Mouse (Mus musculus) E14TG2a.4 (cell line): Measurements from ENCODE around the gene Dhrs7.

Experiments
- H3K27me3 ChIP-seq: 2 replicates; pipeline ENCODE4 v1.6.1; 2014; ENCODE audit warnings: low read length, control low read depth; ENCODE audit not compliant: insufficient read depth
- H3K36me3 ChIP-seq: 2 replicates; pipeline ENCODE4 v1.6.1; 2014; ENCODE audit warnings: low read length, control low read depth; ENCODE audit not compliant: insufficient read depth
- H3K4me1 ChIP-seq: replicated peaks from 2 replicates; pipeline ENCODE4 v1.6.1; 2014; ENCODE audit warnings: low read depth, low read length, control low read depth
- H3K4me3 ChIP-seq: replicated peaks from 2 replicates; pipeline ENCODE4 v1.5.1; 2014; ENCODE audit warnings: mild to moderate bottlenecking, low read length
- H3K9me3 ChIP-seq: 2 replicates; pipeline ENCODE4 v1.6.1; 2014; ENCODE audit warnings: low read length, control low read depth
- CTCF ChIP-seq: conservative IDR thresholded peaks from 2 replicates; pipeline ENCODE4 v1.5.1; 2014; ENCODE audit warnings: low read length
- NANOG ChIP-seq: IDR thresholded peaks from 2 replicates; pipeline ENCODE4 v1.6.1; 2014; ENCODE audit warnings: borderline replicate concordance, low read length, mixed read lengths
- POU5F1 ChIP-seq: IDR thresholded peaks from 2 replicates; pipeline ENCODE4 v1.6.1; 2014; ENCODE audit warnings: low read length, borderline replicate concordance

The Dhrs7 gene

DNA sequence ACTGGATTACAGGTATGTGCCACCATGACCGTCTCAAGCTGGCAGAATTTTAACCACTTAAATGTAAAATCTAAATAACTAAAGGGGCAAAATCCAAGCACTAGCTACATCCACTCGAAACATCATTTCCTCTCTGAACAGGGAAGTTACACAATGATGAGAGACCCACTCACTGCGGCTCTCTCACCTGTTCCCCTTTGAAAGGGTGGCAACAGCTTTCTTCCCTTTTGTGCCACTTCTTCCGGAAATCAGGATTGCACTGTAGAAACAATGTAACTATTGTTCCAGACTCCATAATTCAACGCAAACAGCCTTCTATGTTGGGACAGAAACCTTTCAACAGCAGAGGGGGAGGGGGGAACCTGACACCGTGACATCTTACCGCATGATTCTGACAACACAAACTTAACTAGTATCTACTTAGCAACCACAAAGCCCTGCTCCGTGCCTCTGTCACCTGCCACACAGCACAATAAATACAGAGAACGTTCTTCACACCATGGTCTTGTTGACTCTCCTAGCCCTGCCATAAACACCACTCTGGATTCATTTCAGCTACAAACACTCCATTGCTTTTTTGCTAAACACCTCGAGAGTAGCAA is 3.3 kb upstream of the Dhrs7 start:
- no peak overlapping the region for H3K4me3 ChIP-seq
- H3K27me3 ChIP-seq = 0 out of 2 replicates have a peak, but pooled peaks cover 4% of the 10 kb centered on the region
- 0 out of 2 replicates have a peak, but pooled peaks cover 3% of the 10 kb centered on the region for H3K36me3 ChIP-seq
- peaks cover 22% of the 10 kb centered on the region for H3K9me3 ChIP-seq
- peaks cover 22% of the 10 kb centered on the region for H3K4me1 ChIP-seq
- TF ChIP-seq NANOG (no peak), POU5F1 (no peak), CTCF (no peak)

DNA sequence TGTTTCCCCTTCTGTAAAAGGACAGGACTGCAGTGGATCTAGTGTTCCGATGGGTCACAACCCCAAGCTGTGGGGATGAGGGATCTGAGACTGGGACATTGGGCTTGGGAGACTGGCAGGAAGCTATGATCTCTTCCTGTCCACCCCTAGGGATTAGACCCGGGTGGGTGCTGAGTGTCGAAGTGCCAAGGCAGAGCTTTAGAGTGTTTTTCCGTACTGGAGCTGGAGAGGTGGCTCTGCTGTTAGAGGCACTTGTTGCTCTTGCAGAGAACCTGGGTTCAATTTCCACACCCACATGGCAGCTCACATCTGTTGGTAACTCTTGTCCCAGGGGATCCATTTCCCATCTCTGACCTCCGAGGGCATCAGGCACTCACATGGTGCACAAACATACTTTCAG is 1.3 kb upstream of the Dhrs7 start:
- Histone ChIP-seq H3K27me3 (0 out of 2 replicates have a peak, but pooled peaks cover 4% of the 10 kb centered on the region), H3K9me3 (peaks cover 22% of the 10 kb centered on the region), H3K36me3 (0 out of 2 replicates have a peak, but pooled peaks cover 3% of the 10 kb centered on the region), H3K4me3 (no peak overlapping the region), H3K4me1 (peaks cover 25% of the 10 kb centered on the region)
- TF ChIP-seq NANOG (no peak), CTCF (no peak), POU5F1 (no peak)

DNA sequence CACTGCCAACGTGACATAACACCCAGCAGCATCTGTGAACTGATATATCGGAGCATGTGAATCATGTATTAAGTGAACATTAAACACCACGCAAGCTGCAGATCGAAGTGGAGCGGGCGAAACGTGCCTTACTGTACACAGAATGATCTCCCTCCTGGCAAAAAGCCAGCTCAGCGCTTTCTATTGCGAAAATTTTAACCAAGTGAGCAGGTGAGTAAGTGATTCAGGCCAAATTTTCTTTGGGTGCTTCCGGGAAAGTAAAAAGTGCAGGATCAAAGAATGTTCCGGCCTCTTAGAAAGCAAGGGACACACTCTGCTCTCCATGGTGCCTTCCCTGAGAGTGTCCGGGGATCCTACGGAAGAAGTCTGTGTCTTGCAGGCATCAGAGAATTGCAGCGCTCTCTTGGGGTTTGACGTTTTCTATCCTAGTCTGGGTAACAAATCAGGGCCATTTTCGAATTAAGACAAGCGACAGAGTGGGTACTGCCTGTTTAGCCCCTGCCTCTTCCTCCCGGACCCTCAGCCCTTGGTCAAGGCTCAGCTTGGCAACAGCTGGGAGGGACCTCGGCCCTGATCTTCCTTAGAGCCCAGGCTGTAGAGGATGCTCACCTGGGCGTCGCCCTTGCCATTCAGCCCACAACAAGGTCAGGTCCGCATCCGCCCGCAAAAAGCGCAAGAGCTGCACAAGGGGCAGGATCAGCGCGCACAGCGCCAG is 532 bp downstream of the Dhrs7 start:
- Histone ChIP-seq H3K36me3 (no peaks in the 10 kb centered on the region), H3K9me3 (peaks cover 13% of the 10 kb centered on the region), H3K27me3 (0 out of 2 replicates have a peak, but pooled peaks cover 4% of the 10 kb centered on the region), H3K4me1 (peaks cover 31% of the 10 kb centered on the region), H3K4me3 (peak overlapping the region; percentile 84)
- TF ChIP-seq NANOG = no peak
- no peak for TF ChIP-seq POU5F1
- no peak for TF ChIP-seq CTCF

DNA sequence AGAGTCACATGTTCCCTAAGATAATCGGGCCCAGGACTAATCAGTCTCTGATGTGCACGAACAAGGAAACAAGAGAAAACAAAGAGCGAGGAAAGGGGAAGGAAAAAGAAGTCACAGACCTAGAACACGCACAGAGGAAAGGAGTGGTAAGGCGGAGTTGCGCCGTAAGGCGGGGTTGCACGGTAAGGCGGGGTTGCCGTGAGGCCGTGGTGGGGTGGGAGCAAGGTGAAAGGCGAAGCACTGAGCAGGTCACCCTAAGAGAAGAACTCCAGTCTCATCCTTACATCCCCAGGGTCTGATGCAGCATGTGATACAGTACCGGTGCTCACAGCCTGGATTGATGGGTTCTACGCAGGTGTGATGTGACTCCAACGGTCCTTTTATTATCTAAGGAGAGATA is 8.9 kb downstream of the Dhrs7 start:
- TF ChIP-seq CTCF (no peak), POU5F1 (no peak), NANOG (no peak)
- Histone ChIP-seq H3K27me3 (no peaks in the 10 kb centered on the region), H3K4me3 (no peak overlapping the region), H3K9me3 (no peaks in the 10 kb centered on the region), H3K4me1 (peaks cover 31% of the 10 kb centered on the region), H3K36me3 (0 out of 2 replicates have a peak, but pooled peaks cover 6% of the 10 kb centered on the region)

DNA sequence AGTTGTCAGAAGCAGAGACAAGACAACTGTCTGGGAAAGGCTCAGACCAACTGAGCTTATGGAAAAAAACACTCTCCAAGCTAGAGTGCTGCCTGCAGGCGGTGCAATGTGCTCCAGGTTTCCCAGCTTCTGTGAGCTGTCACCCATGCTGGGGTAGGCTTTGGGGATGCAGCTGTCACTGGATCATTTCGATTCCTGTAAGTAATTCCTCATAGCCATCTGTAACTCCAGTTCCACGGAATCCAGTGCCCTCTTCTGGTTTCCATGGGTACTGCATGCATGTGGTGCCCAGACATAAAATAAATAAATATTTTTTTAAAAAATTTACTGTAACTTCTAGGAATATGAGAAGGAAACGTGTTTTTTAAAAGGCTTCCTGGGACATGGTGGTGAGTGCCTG is 10.0 kb downstream of the Dhrs7 start:
- H3K4me3 ChIP-seq = no peak overlapping the region
- peaks cover 37% of the 10 kb centered on the region for H3K4me1 ChIP-seq
- no peaks in the 10 kb centered on the region for H3K27me3 ChIP-seq
- H3K9me3 ChIP-seq = no peaks in the 10 kb centered on the region
- TF ChIP-seq NANOG (no peak), CTCF (peak; percentile 79)
- H3K36me3 ChIP-seq = 0 out of 2 replicates have a peak, but pooled peaks cover 6% of the 10 kb centered on the region

DNA sequence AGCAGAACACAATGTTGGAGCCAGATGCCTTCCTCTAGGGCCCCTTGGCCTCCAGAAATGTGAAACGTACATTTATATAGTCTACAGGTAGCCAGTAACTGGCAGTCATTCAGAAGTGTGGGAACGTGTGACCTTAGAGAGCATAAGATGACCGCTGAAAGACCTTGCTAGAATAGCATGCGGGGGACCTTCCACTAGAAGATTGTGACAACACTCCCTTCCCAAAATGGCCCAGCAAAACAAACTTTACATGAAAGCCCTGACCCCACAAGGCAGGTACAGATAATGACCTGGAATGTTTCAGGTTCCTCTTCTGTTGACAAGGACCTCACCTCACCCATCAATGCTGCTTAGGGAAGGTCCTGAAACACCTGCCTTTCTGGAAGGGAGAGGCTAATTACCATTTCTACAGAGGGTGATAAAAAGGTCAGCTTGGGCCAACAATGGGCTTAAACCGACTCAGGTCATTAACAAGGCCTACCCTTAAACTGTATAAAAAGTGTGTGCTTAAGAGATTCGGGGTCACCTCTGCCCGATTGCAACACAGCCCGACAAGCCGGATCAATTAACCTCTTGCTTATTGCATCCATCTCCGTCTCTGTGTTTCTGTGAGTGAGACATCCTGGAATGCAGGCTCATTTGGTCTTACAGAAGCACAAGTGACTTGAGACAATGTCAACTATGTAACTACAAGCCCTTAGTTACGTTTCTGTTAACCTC is 14.9 kb downstream of the Dhrs7 start, which contains the start of gene Gm4756:
Gene Gm4756 (minus strand): TSS at position 51 of the 720 bp plus-strand sequence.
- H3K27me3 ChIP-seq = no peaks in the 10 kb centered on the region
- peaks cover 7% of the 10 kb centered on the region for H3K9me3 ChIP-seq
- peaks cover 40% of the 10 kb centered on the region for H3K4me1 ChIP-seq
- H3K36me3 ChIP-seq = no peaks in the 10 kb centered on the region
- no peak for TF ChIP-seq CTCF
- no peak; the same call in 1 of the 2 replicates for TF ChIP-seq POU5F1
- peak; percentile 70 for TF ChIP-seq NANOG
- H3K4me3 ChIP-seq = peak within 1 kb of the TSS; percentile 54

DNA sequence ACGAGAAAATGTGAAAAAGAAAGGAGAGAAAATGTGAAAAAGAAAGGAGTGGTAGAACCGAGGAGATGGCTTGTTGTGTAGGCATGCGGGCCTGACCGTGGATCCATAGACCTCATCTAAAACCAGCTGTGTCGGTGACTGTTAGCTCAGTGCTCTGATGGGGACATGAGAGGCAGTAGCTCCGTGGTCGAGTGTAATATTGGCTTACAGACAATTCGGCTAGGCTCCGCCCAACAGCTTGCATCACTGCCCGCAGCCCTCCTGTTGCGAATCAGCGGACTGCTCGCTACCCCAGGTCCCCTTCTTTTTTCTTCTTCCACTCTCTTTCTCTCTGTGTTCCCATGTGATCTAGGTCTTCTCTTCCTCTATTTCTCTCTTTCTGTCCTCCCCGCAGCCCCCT is 15.8 kb downstream of the Dhrs7 start:
- peak overlapping the region; percentile 54 for H3K4me3 ChIP-seq
- no peaks in the 10 kb centered on the region for H3K27me3 ChIP-seq
- no peak for TF ChIP-seq POU5F1
- no peak for TF ChIP-seq CTCF
- TF ChIP-seq NANOG = no peak
- H3K36me3 ChIP-seq = no peaks in the 10 kb centered on the region
- H3K9me3 ChIP-seq = peaks cover 16% of the 10 kb centered on the region
- peaks cover 40% of the 10 kb centered on the region for H3K4me1 ChIP-seq

DNA sequence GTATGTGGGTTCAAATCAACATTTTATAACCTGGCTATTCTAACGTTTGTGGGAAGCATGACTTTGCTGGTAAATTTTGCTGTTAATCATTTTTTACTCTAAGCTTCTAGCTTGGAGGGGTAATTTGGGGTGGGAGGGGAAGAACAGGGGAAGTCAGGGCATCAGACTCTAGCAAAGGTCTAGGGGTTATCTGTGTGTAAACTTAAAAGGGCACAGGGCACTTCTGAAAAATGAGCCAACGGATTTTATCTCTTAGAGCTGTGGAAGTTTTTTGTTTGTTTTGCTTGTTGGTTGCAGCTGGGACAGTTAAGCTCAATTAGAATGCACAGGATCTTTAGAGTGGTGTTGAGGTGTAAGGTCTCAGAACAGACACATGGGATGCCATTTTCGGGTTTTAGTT is 26.7 kb downstream of the Dhrs7 start:
- Histone ChIP-seq H3K4me1 (no peaks in the 10 kb centered on the region), H3K36me3 (no peaks in the 10 kb centered on the region), H3K4me3 (no peak overlapping the region), H3K27me3 (no peaks in the 10 kb centered on the region), H3K9me3 (peaks cover 61% of the 10 kb centered on the region)
- no peak for TF ChIP-seq NANOG
- no peak for TF ChIP-seq CTCF
- TF ChIP-seq POU5F1 = no peak
